Mouse (Mus musculus): ENCODE measurements around the gene Olfr615. TPM values are rescaled to one million over a fixed set of nuclear protein-coding genes. Genes with fewer than 3 reads are reported as not detected.

Olfr615 gene
- not detected in 2 replicates for polyA plus RNA-seq (2012; rRNA removed)

GRCm38 (mm10) chr7:103555779-103556178, at the start of gene Olfr615:
Olfr615 (plus strand) TSS chr7:103556079.

GRCm38 (mm10) chr7:103512022-103512421, 43.9 kb upstream of the Olfr615 start, which contains the start of gene Olfr610:
Olfr610 (minus strand) TSS chr7:103512122.

GRCm38 (mm10) chr7:103520746-103521145, 35.1 kb upstream of the Olfr615 start, which contains the start of gene Olfr611:
Olfr611 (minus strand) TSS chr7:103520846.

GRCm38 (mm10) chr7:103542617-103543016, 13.3 kb upstream of the Olfr615 start, which contains the start of gene Olfr612:
Olfr612 (minus strand) TSS chr7:103542717.

GRCm38 (mm10) chr7:103547774-103548173, 8.1 kb upstream of the Olfr615 start, which contains the start of gene Olfr613:
Olfr613 (plus strand) TSS chr7:103548074.

GRCm38 (mm10) chr7:103569043-103569442, 13.2 kb downstream of the Olfr615 start, which contains the start of gene Olfr616:
Olfr616 (minus strand) TSS chr7:103569143.

GRCm38 (mm10) chr7:103572761-103573160, 16.9 kb downstream of the Olfr615 start, which contains the start of gene Olfr617:
Olfr617 (plus strand) TSS chr7:103573061.

GRCm38 (mm10) chr7:103589803-103590202, 33.9 kb downstream of the Olfr615 start, which contains the start of gene Olfr618:
Olfr618 (plus strand) TSS chr7:103590103.

GRCm38 (mm10) chr7:103600275-103600674, 44.4 kb downstream of the Olfr615 start, which contains the start of gene Olfr619:
Olfr619 (plus strand) TSS chr7:103600575.

GRCm38 (mm10) chr7:103612434-103612833, 56.6 kb downstream of the Olfr615 start, which contains the start of gene Olfr620:
Olfr620 (minus strand) TSS chr7:103612534.

Other genes starting within 250 kb of the Olfr615 start
- gene Olfr597, start 239.8 kb upstream of the Olfr615 start, polyA plus RNA-seq (2012; rRNA removed): not detected in 2 replicates
- gene Olfr598, start 232.5 kb upstream of the Olfr615 start, polyA plus RNA-seq (2012; rRNA removed): not detected in 2 replicates
- gene Olfr599, start 220.2 kb upstream of the Olfr615 start, polyA plus RNA-seq (2012; rRNA removed): not detected in 2 replicates
- gene Olfr600, start 206.4 kb upstream of the Olfr615 start, polyA plus RNA-seq (2012; rRNA removed): not detected in 2 replicates
- not detected in 2 replicates for gene Olfr601, start 193.4 kb upstream of the Olfr615 start, polyA plus RNA-seq (2012; rRNA removed)
- not detected in 2 replicates for gene Olfr603, start 169.9 kb upstream of the Olfr615 start, polyA plus RNA-seq (2012; rRNA removed)
- gene Usp17lc, start 141.0 kb upstream of the Olfr615 start, polyA plus RNA-seq (2012; rRNA removed): not detected in 2 replicates
- not detected in 2 replicates for gene Olfr605, start 110.6 kb upstream of the Olfr615 start, polyA plus RNA-seq (2012; rRNA removed)
- not detected in 2 replicates for gene Olfr606, start 107.0 kb upstream of the Olfr615 start, polyA plus RNA-seq (2012; rRNA removed)
- not detected in 2 replicates for gene Olfr607, start 91.9 kb upstream of the Olfr615 start, polyA plus RNA-seq (2012; rRNA removed)
- gene Olfr608, start 86.2 kb upstream of the Olfr615 start, polyA plus RNA-seq (2012; rRNA removed): not detected in 2 replicates
- gene Olfr609, start 58.0 kb upstream of the Olfr615 start, polyA plus RNA-seq (2012; rRNA removed): not detected in 2 replicates
- not detected in 2 replicates for gene Olfr610, start 44.0 kb upstream of the Olfr615 start, polyA plus RNA-seq (2012; rRNA removed)
- gene Olfr611, start 35.2 kb upstream of the Olfr615 start, polyA plus RNA-seq (2012; rRNA removed): not detected in 2 replicates
- gene Olfr612, start 13.4 kb upstream of the Olfr615 start, polyA plus RNA-seq (2012; rRNA removed): not detected in 2 replicates
- gene Olfr613, start 8.0 kb upstream of the Olfr615 start, polyA plus RNA-seq (2012; rRNA removed): not detected in 2 replicates
- not detected in 2 replicates for gene Olfr616, start 13.1 kb downstream of the Olfr615 start, polyA plus RNA-seq (2012; rRNA removed)
- gene Olfr617, start 17.0 kb downstream of the Olfr615 start, polyA plus RNA-seq (2012; rRNA removed): not detected in 2 replicates
- 0.08 TPM in 1 of 2 replicates, not detected in the other for gene Olfr618, start 34.0 kb downstream of the Olfr615 start, polyA plus RNA-seq (2012; rRNA removed)
- not detected in 2 replicates for gene Olfr619, start 44.5 kb downstream of the Olfr615 start, polyA plus RNA-seq (2012; rRNA removed)
- not detected in 2 replicates for gene Olfr620, start 56.5 kb downstream of the Olfr615 start, polyA plus RNA-seq (2012; rRNA removed)
- 0.06 TPM in 1 of 2 replicates, not detected in the other for gene Olfr622, start 86.6 kb downstream of the Olfr615 start, polyA plus RNA-seq (2012; rRNA removed)
- not detected in 2 replicates for gene Olfr623, start 107.6 kb downstream of the Olfr615 start, polyA plus RNA-seq (2012; rRNA removed)
- 0.01 TPM in 1 of 2 replicates, not detected in the other for gene Olfr624, start 115.1 kb downstream of the Olfr615 start, polyA plus RNA-seq (2012; rRNA removed)
- not detected in 2 replicates for gene Olfr625-ps1, start 126.6 kb downstream of the Olfr615 start, polyA plus RNA-seq (2012; rRNA removed)
- not detected in 2 replicates for gene Olfr243, start 158.6 kb downstream of the Olfr615 start, polyA plus RNA-seq (2012; rRNA removed)
- gene Olfr628, start 174.3 kb downstream of the Olfr615 start, polyA plus RNA-seq (2012; rRNA removed): not detected in 2 replicates
- gene Olfr629, start 188.9 kb downstream of the Olfr615 start, polyA plus RNA-seq (2012; rRNA removed): not detected in 2 replicates
- not detected in 2 replicates for gene Olfr630, start 201.3 kb downstream of the Olfr615 start, polyA plus RNA-seq (2012; rRNA removed)
- not detected in 2 replicates for gene Olfr69, start 215.5 kb downstream of the Olfr615 start, polyA plus RNA-seq (2012; rRNA removed)
- gene Olfr68, start 223.6 kb downstream of the Olfr615 start, polyA plus RNA-seq (2012; rRNA removed): not detected in 2 replicates
- gene Olfr67, start 235.7 kb downstream of the Olfr615 start, polyA plus RNA-seq (2012; rRNA removed): not detected in 2 replicates